Mouse (Mus musculus) layer of hippocampus, adult 8-10 months (tissue): ENCODE data around the gene Prkn. TPM values are rescaled to one million over a fixed set of nuclear protein-coding genes. Genes with fewer than 3 reads are reported as not detected.
A peak's percentile ranks its signal among the peaks of the same experiment; 100 is the strongest.

ENCODE experiments used
- DNase-seq, 2 experiments: peaks; one replicate each; pipeline ENCODE4 v3.0.0; 2022; ENCODE audit warnings: low spot score in 2 of 2
- total RNA-seq, 4 experiments: library from RNA; stranded (reverse); gene quantifications; 2 replicates each; pipeline ENCODE4 v1.2.4; 2022

Gene Prkn
- total RNA-seq, 4 experiments from 2014 or later = 18.5 to 25.7 (median 19.9) TPM

GRCm38 (mm10) chr17:12080656-12081495, 1240.7 kb downstream of the Prkn start:
- no peak for DNase-seq

- no peak for DNase-seq
Observed at GRCm38 (mm10) chr17:12082201-12082600, 1242.0 kb downstream of the Prkn start.

GRCm38 (mm10) chr17:12090261-12090927, 1250.2 kb downstream of the Prkn start:
- DNase-seq = no peak

GRCm38 (mm10) chr17:12092901-12093564, 1252.8 kb downstream of the Prkn start:
- DNase-seq = no peak

- DNase-seq = no peak
Observed at GRCm38 (mm10) chr17:12094016-12094415, 1253.8 kb downstream of the Prkn start.

GRCm38 (mm10) chr17:12094827-12095590, 1254.8 kb downstream of the Prkn start:
- DNase-seq = peak; percentile 12 to 27

GRCm38 (mm10) chr17:12099415-12099814, 1259.2 kb downstream of the Prkn start:
- no peak for DNase-seq

GRCm38 (mm10) chr17:12102326-12102725, 1262.1 kb downstream of the Prkn start:
- DNase-seq = no peak

- no peak for DNase-seq
Observed at GRCm38 (mm10) chr17:12103781-12104180, 1263.6 kb downstream of the Prkn start.

- no peak for DNase-seq
Observed at GRCm38 (mm10) chr17:12104245-12104644, 1264.1 kb downstream of the Prkn start.

GRCm38 (mm10) chr17:12104690-12105089, 1264.5 kb downstream of the Prkn start:
- no peak for DNase-seq

GRCm38 (mm10) chr17:12106255-12106654, 1266.1 kb downstream of the Prkn start:
- DNase-seq = no peak

Other genes starting within 250 kb of the Prkn start
- gene Pacrg, start 73 bp upstream of the Prkn start, total RNA-seq = 10 to 100 TPM; 20.0 to 28.8 (median 23.4) TPM